Mouse (Mus musculus) erythroid progenitor cell, adult 5-6 weeks (primary cell): ENCODE results near the gene Itga11. TPM values are rescaled to one million over a fixed set of nuclear protein-coding genes. Genes with fewer than 3 reads are reported as not detected.
"Not testable (repeated sequence)": the region's sequence is repeated elsewhere in the genome, so short reads cannot be mapped to it uniquely, and the experiment has no call there.

Experiments used
- ATAC-seq: replicated peaks from 2 replicates; pipeline ENCODE4 v1.8.0; 2016; ENCODE audit warnings: moderate number of reproducible peaks, mild to moderate bottlenecking, moderate TSS enrichment, inconsistent platforms; ENCODE audit not compliant: poor library complexity, low FRiP score, severe bottlenecking
- total RNA-seq, 2 experiments: library from RNA; stranded (forward) in 1 of 2; stranded (reverse) in 1 of 2; fragments of 150-400 nt in 1 of 2; fragments of 186-747, 209-891 nt in 1 of 2; gene quantifications; 2 replicates each; pipeline versions ENCODE4 v1.2.3 to v1.2.4; 2015 to 2017; ENCODE audit warnings: low replicate concordance in 2 of 2

The Itga11 gene
- total RNA-seq (2015; ENCODE audit: low replicate concordance) (not detected in 2 replicates), total RNA-seq (2017; ENCODE audit: low replicate concordance) (not detected in 2 replicates)

- ATAC-seq = no peak
These were observed at the start of gene Itga11 for GRCm38 (mm10) chr9:62677641-62678549. Gene Itga11 (plus strand): TSS chr9:62677826.

- ATAC-seq = no peak
These were observed 46.9 kb upstream of the Itga11 start for GRCm38 (mm10) chr9:62630631-62631240.

DNA sequence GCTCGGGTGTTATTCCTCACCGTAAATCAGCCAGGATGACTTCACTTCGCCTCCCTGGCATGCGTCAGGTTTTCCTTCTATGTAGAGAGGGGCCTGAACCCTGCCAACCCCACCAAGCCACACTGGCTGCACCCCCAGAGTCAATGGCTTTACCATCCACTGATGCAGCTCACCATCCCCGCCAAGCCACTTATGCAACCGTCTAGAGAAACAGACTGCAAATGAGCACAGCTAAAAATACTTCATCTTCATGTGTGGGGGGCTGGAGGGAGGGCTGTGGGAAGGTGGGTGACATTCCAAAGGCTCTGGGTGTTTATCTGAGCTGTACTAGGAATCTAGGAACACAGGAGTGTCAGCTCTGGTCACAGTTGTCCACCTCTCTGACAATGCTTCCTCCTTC is 45.2 kb upstream of the Itga11 start:
- no peak for ATAC-seq

DNA sequence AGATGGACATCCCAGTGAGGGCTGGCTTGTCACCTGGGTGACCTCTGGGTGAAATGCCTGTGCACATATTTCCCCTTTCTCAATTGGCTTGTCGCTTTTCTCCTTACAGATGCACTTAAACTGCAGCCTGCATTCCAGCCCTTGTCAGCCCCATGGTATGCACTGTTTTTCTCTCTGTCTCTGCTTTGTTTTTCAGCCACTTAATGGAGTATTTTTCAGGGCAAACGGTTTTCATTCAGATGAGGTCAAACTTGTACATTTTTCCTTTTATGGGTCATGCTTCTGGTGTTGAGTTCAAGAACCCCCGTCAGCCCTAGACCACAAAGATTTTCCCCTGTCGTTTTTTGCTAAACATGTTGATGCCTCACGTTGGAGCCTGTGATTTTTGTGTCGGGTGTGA is 39.6 kb upstream of the Itga11 start:
- no peak for ATAC-seq

DNA sequence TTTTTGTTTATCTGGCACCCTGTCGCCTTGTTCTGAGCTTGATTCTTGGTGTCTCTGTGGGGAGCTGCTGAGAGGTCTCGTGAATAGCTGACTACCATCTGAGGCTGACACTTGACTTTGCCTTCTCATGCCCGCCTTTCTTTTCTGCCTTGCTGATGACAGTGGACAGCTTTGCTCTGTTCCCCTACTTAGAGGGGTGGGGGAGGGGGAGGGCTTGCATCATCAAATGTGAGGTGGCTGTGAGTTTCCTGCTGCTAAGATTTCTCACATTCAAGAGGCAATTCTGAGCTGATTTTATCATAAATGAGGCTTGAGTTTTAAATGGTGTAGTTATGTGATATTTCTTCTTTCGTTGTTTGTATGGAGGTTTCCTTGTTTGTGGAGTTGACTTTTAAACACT is 37.9 kb upstream of the Itga11 start:
- no peak for ATAC-seq

DNA sequence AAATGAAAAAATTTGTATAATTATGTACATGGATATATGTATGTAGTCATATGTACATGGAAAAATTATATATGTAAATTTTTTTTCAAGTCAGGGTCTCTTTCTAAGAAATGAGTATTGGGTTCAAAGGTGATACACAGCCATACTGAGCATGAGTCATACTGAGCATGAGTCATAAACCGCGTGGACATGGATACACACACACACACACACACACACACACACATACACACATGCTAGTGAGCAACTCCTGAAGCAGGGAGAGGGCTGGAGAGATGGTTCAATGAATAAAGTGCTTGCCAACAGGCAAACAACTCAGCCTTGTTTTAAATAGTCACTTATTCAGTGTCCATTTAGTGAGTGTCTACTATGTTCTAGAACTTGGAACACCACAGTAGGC is 37.4 kb upstream of the Itga11 start:
- no peak for ATAC-seq

DNA sequence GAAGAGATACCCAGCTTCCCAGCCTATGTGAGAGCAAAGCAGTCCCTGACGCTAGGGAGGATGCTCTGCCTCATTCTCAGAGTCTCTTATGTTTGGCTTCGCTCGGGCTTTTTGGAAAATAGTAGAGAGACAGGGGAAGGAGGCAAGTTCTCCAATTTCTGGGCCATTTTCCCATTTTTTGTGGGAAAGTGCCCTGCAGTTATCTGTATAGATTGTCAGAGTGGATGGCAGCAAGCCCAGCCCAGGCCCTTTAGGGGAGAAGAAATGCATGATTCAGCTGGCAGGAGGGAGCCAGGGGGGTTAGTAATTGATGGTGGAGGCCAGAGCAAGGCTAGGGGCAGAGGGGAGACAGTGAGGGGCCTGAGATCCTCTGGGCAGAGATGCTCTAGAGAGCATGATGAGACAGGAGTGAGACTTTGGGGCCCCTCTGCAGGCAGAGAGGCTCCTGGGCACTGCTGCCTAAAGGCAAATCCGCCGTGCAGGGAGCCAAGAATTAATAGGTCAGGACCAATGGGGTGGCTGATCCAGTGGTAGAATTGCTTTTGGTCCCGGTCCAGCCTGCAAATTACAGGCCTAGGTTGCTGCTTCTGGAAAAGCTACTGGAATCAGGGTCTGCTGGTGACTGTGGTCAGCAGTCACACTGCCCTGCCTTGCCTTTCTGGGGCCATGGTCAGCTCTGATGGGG is 31.8 kb upstream of the Itga11 start:
- ATAC-seq = no peak

DNA sequence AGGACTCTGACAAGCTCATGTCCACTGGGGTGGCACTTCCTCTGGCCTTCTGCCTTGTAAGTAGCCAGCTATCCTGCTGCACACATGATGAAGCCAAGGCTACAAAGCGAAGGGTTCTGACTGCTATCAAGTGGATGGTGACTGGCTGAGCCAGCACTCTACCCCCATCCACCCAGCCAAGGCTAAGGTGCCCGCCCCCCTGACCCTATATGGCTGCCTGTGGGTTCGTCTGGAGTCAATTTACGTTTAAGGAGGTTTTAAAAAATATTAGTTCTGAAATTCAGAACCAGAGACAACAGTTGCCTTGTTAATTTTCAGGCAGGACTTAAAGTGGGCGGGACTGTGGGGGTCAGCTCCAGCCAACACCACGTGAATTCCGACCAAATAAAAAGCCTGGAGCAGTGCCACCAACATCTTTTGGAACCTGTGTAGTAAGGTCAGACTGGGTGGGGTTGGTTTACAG is 30.9 kb upstream of the Itga11 start:
- ATAC-seq = no peak

- ATAC-seq = no peak
These were observed 28.2 kb upstream of the Itga11 start for GRCm38 (mm10) chr9:62649444-62649843.

GRCm38 (mm10) chr9:62650764-62651163 is 26.9 kb upstream of the Itga11 start:
- ATAC-seq = no peak

GRCm38 (mm10) chr9:62654336-62654735 is 23.3 kb upstream of the Itga11 start:
- no peak for ATAC-seq

DNA sequence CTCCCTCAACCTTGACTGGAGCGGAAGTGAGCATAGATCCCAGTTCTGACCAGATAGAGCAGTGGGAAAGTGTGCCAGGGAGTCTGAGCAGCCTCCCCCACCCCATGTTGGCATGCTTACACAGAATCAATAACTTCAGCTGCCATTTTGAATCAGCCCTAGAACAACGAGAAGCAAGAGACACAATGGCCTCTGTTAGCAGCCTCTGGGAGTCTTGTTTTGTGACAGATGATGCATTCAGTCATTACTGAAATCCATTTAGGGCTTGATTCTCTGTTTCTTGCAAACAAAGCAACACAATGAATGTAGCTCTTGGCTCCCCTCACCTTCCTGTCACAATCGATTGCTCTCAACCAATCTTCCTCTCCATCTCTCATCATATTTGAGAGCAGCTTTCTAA is 19.6 kb upstream of the Itga11 start:
- ATAC-seq = no peak

DNA sequence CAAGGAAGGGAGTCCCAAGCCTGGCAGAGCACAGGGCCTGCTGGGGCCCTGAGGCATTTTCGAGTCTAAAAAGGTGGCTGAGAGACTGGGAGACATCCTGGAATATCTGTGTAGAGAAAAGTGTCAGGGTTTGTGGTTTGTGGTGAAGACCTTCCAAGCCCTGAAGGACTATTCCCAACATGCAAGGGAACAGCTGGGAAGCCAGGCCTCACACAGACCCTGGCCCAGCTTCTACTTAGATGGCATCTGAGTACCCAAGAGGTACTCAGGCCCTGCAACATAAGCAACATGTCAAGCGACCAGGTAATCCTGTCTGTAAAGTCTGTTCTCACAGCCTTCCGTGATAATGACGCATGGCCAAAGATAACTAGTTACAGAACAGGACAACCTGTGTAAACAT is 18.6 kb upstream of the Itga11 start:
- ATAC-seq = no peak

- ATAC-seq = not testable (repeated sequence)
These were observed 16.7 kb upstream of the Itga11 start for GRCm38 (mm10) chr9:62660971-62661370.

- no peak for ATAC-seq
These were observed 14.2 kb upstream of the Itga11 start for GRCm38 (mm10) chr9:62663443-62663842.

- ATAC-seq = no peak
These were observed 13.4 kb upstream of the Itga11 start for GRCm38 (mm10) chr9:62664115-62664725.

DNA sequence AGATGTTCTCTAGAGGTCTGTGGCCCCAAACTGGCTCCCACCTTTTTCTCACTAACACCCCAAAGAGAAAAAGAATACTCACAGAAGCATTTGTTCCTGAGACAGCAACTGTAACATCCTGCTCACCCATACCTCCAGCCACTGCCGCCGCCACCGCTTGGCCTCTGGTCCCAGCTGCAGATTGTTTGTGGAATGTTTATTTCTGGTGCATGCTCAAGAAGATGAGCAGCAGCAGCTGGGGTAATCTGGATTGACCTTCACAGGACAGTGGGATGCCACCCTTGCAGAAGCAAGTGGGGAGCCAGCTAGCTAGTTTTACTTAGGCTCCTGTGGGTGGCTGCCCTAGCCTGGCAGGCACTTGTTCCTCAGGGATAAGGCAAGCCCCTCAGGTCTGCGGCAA is 11.7 kb upstream of the Itga11 start:
- no peak for ATAC-seq

GRCm38 (mm10) chr9:62668503-62668902 is 9.1 kb upstream of the Itga11 start:
- no peak for ATAC-seq

DNA sequence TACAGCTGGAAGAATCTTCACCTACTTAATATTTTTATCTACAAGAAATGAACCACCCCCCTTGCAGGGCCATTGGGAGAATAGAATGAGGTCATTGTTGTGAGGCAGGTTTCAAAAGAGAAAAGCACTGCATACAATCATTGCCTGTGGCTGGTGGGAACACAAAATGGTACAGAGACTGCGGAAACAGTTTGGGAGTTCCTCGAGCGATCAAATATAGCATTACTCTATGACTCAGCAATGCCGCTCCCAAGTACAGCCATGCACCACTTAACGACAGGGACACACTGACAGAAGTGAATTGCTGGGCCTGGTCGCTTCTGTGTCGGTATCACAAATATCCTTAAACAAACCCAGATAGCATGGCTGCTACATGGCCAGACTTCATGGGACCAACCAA is 4.4 kb upstream of the Itga11 start:
- no peak for ATAC-seq

GRCm38 (mm10) chr9:62675172-62675571 is 2.5 kb upstream of the Itga11 start:
- ATAC-seq = no peak
